Comparison of ENCODE assay signal across 7 mouse cellular contexts in genomic region chr9:61945973-61946611, GRCm38 (mm10). TPM values are rescaled to one million over a fixed set of nuclear protein-coding genes. Genes with fewer than 3 reads are reported as not detected.
DNase-seq lines count a peak whose midpoint lies in the region; ATAC-seq and TF ChIP-seq lines count a peak whose summit lies in the region.

No protein-coding gene starts in this region.

- H3K4me3 ChIP-seq in spleen, adult 2 months (ENCODE audit: extremely low read depth, insufficient read depth, insufficient read length), result peak overlapping the region; percentile 81
- peak overlapping the region; percentile 97 for H3K4me3 ChIP-seq in hindbrain, embryonic 10.5 days
- H3K4me3 ChIP-seq in liver, embryonic 12.5 days, result peak overlapping the region; percentile 96
- H3K4me3 ChIP-seq in neural tube, embryonic 12.5 days, result peak overlapping the region; percentile 76

- H3K4me2 ChIP-seq in liver, embryonic 12.5 days, result peak overlapping the region; percentile 85
- H3K4me2 ChIP-seq in neural tube, embryonic 12.5 days (replicated peaks), result peak overlapping the region; percentile 97

- WGBS in spleen, adult 2 months, result under 1% methylated on average over 37 of the region's 38 CpGs
- WGBS in hindbrain, embryonic 10.5 days, result under 1% methylated on average over 38 of the region's 38 CpGs
- under 1% methylated on average over 38 of the region's 38 CpGs for WGBS in liver, embryonic 12.5 days (ENCODE audit: insufficient replicate concordance)
- WGBS in neural tube, embryonic 12.5 days, result under 1% methylated on average over 38 of the region's 38 CpGs

- 0 out of 2 replicates have a peak overlapping the region, but pooled peaks have one; percentile 4 for H3K27ac ChIP-seq in spleen, adult 2 months (ENCODE audit: insufficient read depth, low read length)
- peak overlapping the region; percentile 95 for H3K27ac ChIP-seq in hindbrain, embryonic 10.5 days
- H3K27ac ChIP-seq in liver, embryonic 12.5 days, result peak overlapping the region; percentile 85
- H3K27ac ChIP-seq in neural tube, embryonic 12.5 days, result no peak overlapping the region

- no peaks in the 10 kb centered on the region for H3K27me3 ChIP-seq in spleen, adult 2 months (ENCODE audit: control insufficient read depth, insufficient read depth, low read length)
- H3K27me3 ChIP-seq in hindbrain, embryonic 10.5 days (ENCODE audit: insufficient read depth, poor library complexity, severe bottlenecking), result no peaks in the 10 kb centered on the region
- H3K27me3 ChIP-seq in liver, embryonic 12.5 days (replicated peaks), result no peaks in the 10 kb centered on the region
- H3K27me3 ChIP-seq in neural tube, embryonic 12.5 days (replicated peaks), result no peaks in the 10 kb centered on the region

- no peak for DNase-seq in spleen, adult 2 months (ENCODE audit: low read depth in 1 of 2, low spot score in 2 of 2)
- DNase-seq in spleen, adult 18-20 months, result no peak
- peak; percentile 72 for DNase-seq in c-Kit-positive CD71-positive TER-119-positive erythroid progenitor cells, embryonic 14.5 days (ENCODE audit: low spot score)
- no peak for DNase-seq in hindbrain, embryonic 10.5 days (ENCODE audit: low spot score)
- DNase-seq in urinary bladder, adult 2 months (ENCODE audit: low spot score), result no peak

- no peak for TF ChIP-seq POLR2A in spleen, adult 2 months (IDR thresholded peaks at IDR 0.05; ENCODE audit: low read depth, low read length)

- H3K4me1 ChIP-seq in spleen, adult 2 months (ENCODE audit: control insufficient read depth, insufficient read depth, insufficient read length), result no peaks in the 10 kb centered on the region; the same call in 1 of the 2 replicates
- peaks cover 36% of the 10 kb centered on the region for H3K4me1 ChIP-seq in hindbrain, embryonic 10.5 days (replicated peaks)
- peaks cover 45% of the 10 kb centered on the region for H3K4me1 ChIP-seq in liver, embryonic 12.5 days
- peaks cover 19% of the 10 kb centered on the region for H3K4me1 ChIP-seq in neural tube, embryonic 12.5 days

- no peaks in the 10 kb centered on the region for H3K36me3 ChIP-seq in spleen, adult 2 months (ENCODE audit: control insufficient read depth, insufficient read depth, low read length)
- H3K36me3 ChIP-seq in hindbrain, embryonic 10.5 days, result peaks cover 37% of the 10 kb centered on the region
- peaks cover 41% of the 10 kb centered on the region for H3K36me3 ChIP-seq in liver, embryonic 12.5 days
- H3K36me3 ChIP-seq in neural tube, embryonic 12.5 days, result peaks cover 10% of the 10 kb centered on the region

- H3K9me3 ChIP-seq in hindbrain, embryonic 10.5 days, result no peaks in the 10 kb centered on the region
- H3K9me3 ChIP-seq in liver, embryonic 12.5 days (replicated peaks), result no peaks in the 10 kb centered on the region
- no peaks in the 10 kb centered on the region for H3K9me3 ChIP-seq in neural tube, embryonic 12.5 days

- H3K9ac ChIP-seq in liver, embryonic 12.5 days, result peak overlapping the region; percentile 86
- peak overlapping the region; percentile 77 for H3K9ac ChIP-seq in neural tube, embryonic 12.5 days

- TF ChIP-seq CTCF in spleen, adult 2 months (IDR thresholded peaks at IDR 0.05; ENCODE audit: extremely low read depth, insufficient read depth, insufficient read length, insufficient replicate concordance), result no peak

- ATAC-seq in liver, embryonic 12.5 days, result peak; percentile 77
- ATAC-seq in neural tube, embryonic 12.5 days (ENCODE audit: low FRiP score, low read depth), result peak; percentile 90

RNA-seq across cellular contexts. Expression of gene Kif23, which starts 0.5 kb away (rescaled TPM):
- 4.6 and 4.7 TPM in 2 replicates for polyA plus RNA-seq in spleen, adult 2 months (2012; rRNA removed)
- 75.7 and 110 TPM in 2 replicates for polyA plus RNA-seq in hindbrain, embryonic 10.5 days (2016; fragmentation: Nextera tagmentation; extraction: Ambion mirVana)
- polyA plus RNA-seq in liver, embryonic 12.5 days (2016; fragmentation: Nextera tagmentation; extraction: Ambion mirVana), result 73.5 and 91.5 TPM in 2 replicates
- 61.9 and 66.8 TPM in 2 replicates for polyA plus RNA-seq in neural tube, embryonic 12.5 days (2016; fragmentation: Nextera tagmentation; extraction: Ambion mirVana)
- polyA plus RNA-seq in urinary bladder, adult 2 months (2012; rRNA removed), result 12.8 and 13.4 TPM in 2 replicates

RNA-seq across cellular contexts. Expression of gene Rplp1, which starts 31.8 kb away (rescaled TPM):
- 10,671 and 13,207 TPM in 2 replicates for polyA plus RNA-seq in spleen, adult 2 months (2012; rRNA removed)
- polyA plus RNA-seq in hindbrain, embryonic 10.5 days (2016; fragmentation: Nextera tagmentation; extraction: Ambion mirVana), result 1,078 and 1,182 TPM in 2 replicates
- 1,190 and 1,274 TPM in 2 replicates for polyA plus RNA-seq in liver, embryonic 12.5 days (2016; fragmentation: Nextera tagmentation; extraction: Ambion mirVana)
- 776 and 823 TPM in 2 replicates for polyA plus RNA-seq in neural tube, embryonic 12.5 days (2016; fragmentation: Nextera tagmentation; extraction: Ambion mirVana)
- 6,512 and 6,766 TPM in 2 replicates for polyA plus RNA-seq in urinary bladder, adult 2 months (2012; rRNA removed)
